Mouse (Mus musculus): ENCODE data around the gene Hspb9.

DNA sequence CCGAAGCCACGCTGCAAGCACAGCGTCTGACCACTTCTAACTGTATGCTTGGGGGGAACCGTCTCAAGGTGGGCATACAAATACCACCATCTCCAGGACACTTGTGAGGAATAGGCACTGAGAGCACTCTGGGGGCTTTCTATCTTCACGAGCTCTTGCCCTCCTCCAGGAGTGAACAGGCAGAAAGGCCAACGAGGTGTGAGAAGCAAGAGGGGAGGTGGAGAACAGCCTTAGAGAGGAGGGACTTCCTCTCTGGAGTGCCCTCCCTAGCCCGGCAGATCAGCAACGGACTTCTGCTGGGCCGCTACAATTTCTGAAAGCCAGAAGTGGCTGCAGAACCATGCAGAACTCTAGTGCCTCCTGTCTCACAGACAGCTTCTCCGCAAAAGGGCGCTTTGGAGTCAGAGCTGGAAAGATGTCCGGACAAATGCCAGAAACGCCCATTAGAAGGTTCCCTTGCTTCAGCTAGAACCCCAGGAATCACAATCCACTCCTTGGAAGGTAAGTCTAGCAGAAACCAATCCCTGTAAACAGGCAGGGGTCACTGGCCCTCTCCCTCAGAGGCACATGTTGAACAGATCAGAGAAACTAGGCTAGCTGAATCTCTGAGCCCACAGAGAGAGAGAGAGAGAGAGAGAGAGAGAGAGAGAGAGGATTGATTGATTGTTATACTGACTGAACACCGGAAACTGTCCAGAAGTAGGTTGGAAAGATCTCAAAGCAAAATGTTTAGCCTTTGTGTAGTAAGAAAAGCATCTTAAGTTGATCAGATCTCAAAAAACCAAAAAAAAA is 22.5 kb downstream of the Hspb9 start:
- TF ChIP-seq POLR2A (IDR thresholded peaks at IDR 0.05; ENCODE audit: borderline replicate concordance, insufficient read depth, low read length) (no peak), CTCF (IDR thresholded peaks at IDR 0.05; ENCODE audit: borderline replicate concordance, insufficient read depth, low read depth, low read length) (no peak)

Measured in cerebellum, adult 2 months (tissue).